Mouse (Mus musculus) adrenal gland, postnatal 4 days (tissue): Measurements from ENCODE around the gene Adipor1. TPM values are rescaled to one million over a fixed set of nuclear protein-coding genes. Genes with fewer than 3 reads are reported as not detected.

Experiments
- total RNA-seq, 2 experiments: library from RNA; stranded (reverse); gene quantifications; 2 replicates each; pipeline ENCODE4 v1.2.3; 2021

Adipor1 gene
- total RNA-seq, 2 experiments from 2014 or later, result 108 to 109 TPM

Other genes starting within 250 kb of the Adipor1 start
- 1 to 10 TPM in 1 of 2 experiments, under 1 TPM in 1; 0.81 to 3.4 TPM for gene Chil1, start 233.2 kb upstream of the Adipor1 start, total RNA-seq
- gene Mybph, start 221.9 kb upstream of the Adipor1 start, total RNA-seq, result under 1 TPM; 0.34 to 0.84 TPM
- 100 to 1,000 TPM in 1 of 2 experiments, 10 to 100 TPM in 1; 88.6 to 106 TPM for gene Adora1, start 179.9 kb upstream of the Adipor1 start, total RNA-seq
- 1 to 10 TPM; 1.8 to 3.4 TPM for gene Myog, start 125.4 kb upstream of the Adipor1 start, total RNA-seq
- 1 to 10 TPM; 2.9 to 3.5 TPM for gene Ppfia4, start 82.5 kb upstream of the Adipor1 start, total RNA-seq
- gene Tmem183a, start 53.4 kb upstream of the Adipor1 start, total RNA-seq, result 10 to 100 TPM; 53.9 to 60.4 TPM
- gene 4933406M09Rik, start 29.4 kb upstream of the Adipor1 start, total RNA-seq, result not detected
- gene Cyb5r1, start 9.8 kb upstream of the Adipor1 start, total RNA-seq, result 10 to 100 TPM; 27.0 to 28.8 TPM
- 10 to 100 TPM; 25.4 to 26.5 TPM for gene Klhl12, start 40.2 kb downstream of the Adipor1 start, total RNA-seq
- 10 to 100 TPM; 28.7 to 29.6 TPM for gene Rabif, start 79.3 kb downstream of the Adipor1 start, total RNA-seq
- not detected for gene Mgat4e, start 134.3 kb downstream of the Adipor1 start, total RNA-seq
- gene Kdm5b, start 144.8 kb downstream of the Adipor1 start, total RNA-seq, result 10 to 100 TPM; 64.0 to 65.5 TPM
- gene Syt2, start 231.3 kb downstream of the Adipor1 start, total RNA-seq, result 1 to 10 TPM; 1.5 to 2.9 TPM